10 mouse cellular contexts compared by ENCODE assay signal in genomic region chr7:49191081-49191678, GRCm38 (mm10).
DNase-seq lines count a peak whose midpoint lies in the region; ATAC-seq lines count a peak whose summit lies in the region.
"Had no signal": no experiment of that assay in that cellular context is flagged by ENCODE, and none has a peak within 500 bp of the region (broad histone marks: within the 10 kb centered on the region; RNA-seq: fewer than 3 reads in every experiment).

No protein-coding gene starts in this region.

- no peaks in the 10 kb centered on the region for H3K27me3 ChIP-seq in hindbrain, embryonic 16.5 days (replicated peaks; ENCODE audit: control insufficient read depth, insufficient read depth, low read length)
- H3K27me3 ChIP-seq in midbrain, embryonic 16.5 days (ENCODE audit: control insufficient read depth, insufficient read depth, low read depth, low read length), result no peaks in the 10 kb centered on the region
- H3K27me3 ChIP-seq: liver, embryonic 15.5 days had no signal

- H3K27ac ChIP-seq in hindbrain, embryonic 16.5 days (ENCODE audit: low read depth, low read length), result peak overlapping the region; percentile 84
- H3K27ac ChIP-seq in midbrain, embryonic 16.5 days (ENCODE audit: low read length), result peak overlapping the region; percentile 85
- H3K27ac ChIP-seq: liver, embryonic 15.5 days had no signal

- ATAC-seq in hindbrain, embryonic 16.5 days, result peak; percentile 83
- peak; percentile 81 for ATAC-seq in midbrain, embryonic 16.5 days
- ATAC-seq in erythroid progenitor cell, adult 5-6 weeks (replicated peaks; ENCODE audit: low FRiP score, poor library complexity, severe bottlenecking), result no peak

- WGBS in hindbrain, embryonic 16.5 days, result 20% methylated on average over 7 of the region's 7 CpGs
- WGBS in midbrain, embryonic 16.5 days, result 16% methylated on average over 7 of the region's 7 CpGs

- peak overlapping the region; percentile 47; the same call in 1 of the 2 replicates for H3K9ac ChIP-seq in hindbrain, embryonic 16.5 days (ENCODE audit: low read depth, low read length)
- peak overlapping the region; percentile 39; the same call in 1 of the 2 replicates for H3K9ac ChIP-seq in midbrain, embryonic 16.5 days (ENCODE audit: low read depth, low read length)
- H3K9ac ChIP-seq: liver, embryonic 15.5 days had no signal

- H3K36me3 ChIP-seq in hindbrain, embryonic 16.5 days (ENCODE audit: control insufficient read depth, insufficient read depth, low read length), result no peaks in the 10 kb centered on the region
- no peaks in the 10 kb centered on the region for H3K36me3 ChIP-seq in midbrain, embryonic 16.5 days (ENCODE audit: control insufficient read depth, insufficient read depth, low read length)
- H3K36me3 ChIP-seq: liver, embryonic 15.5 days had no signal

- peak; percentile 49 for DNase-seq in cerebellum, adult 11-12 months
- no peak for DNase-seq in cerebellum, postnatal 4 days (ENCODE audit: low spot score in 2 of 2)
- DNase-seq in brain, embryonic 18.5 days (ENCODE audit: low read depth, low spot score), result peak; percentile 37
- DNase-seq in adrenal gland, postnatal 36 days, result no peak
- DNase-seq in spleen, adult 12 weeks (ENCODE audit: low spot score), result no peak
- DNase-seq: heart, postnatal 4 days had no signal

- H3K9me3 ChIP-seq in hindbrain, embryonic 16.5 days (ENCODE audit: control insufficient read depth, low read length), result no peaks in the 10 kb centered on the region
- H3K9me3 ChIP-seq in midbrain, embryonic 16.5 days (replicated peaks; ENCODE audit: control insufficient read depth, low read length, poor library complexity, severe bottlenecking), result no peaks in the 10 kb centered on the region
- H3K9me3 ChIP-seq: liver, embryonic 15.5 days had no signal

- H3K4me2 ChIP-seq in hindbrain, embryonic 16.5 days (ENCODE audit: low read length), result peak overlapping the region; percentile 29; the same call in 1 of the 2 replicates
- H3K4me2 ChIP-seq in midbrain, embryonic 16.5 days (ENCODE audit: low read length), result peak overlapping the region; percentile 37
- H3K4me2 ChIP-seq: liver, embryonic 15.5 days had no signal

- peaks cover 44% of the 10 kb centered on the region for H3K4me1 ChIP-seq in hindbrain, embryonic 16.5 days (ENCODE audit: control insufficient read depth, insufficient read depth, low read depth, low read length)
- H3K4me1 ChIP-seq in midbrain, embryonic 16.5 days (ENCODE audit: control insufficient read depth, insufficient read depth, low read length), result peaks cover 29% of the 10 kb centered on the region
- H3K4me1 ChIP-seq: liver, embryonic 15.5 days had no signal

- H3K4me3 ChIP-seq in hindbrain, embryonic 16.5 days (ENCODE audit: low read length), result no peak overlapping the region
- H3K4me3 ChIP-seq in midbrain, embryonic 16.5 days (ENCODE audit: low read depth, low read length), result no peak overlapping the region
- H3K4me3 ChIP-seq: liver, embryonic 15.5 days had no signal

Comparison
In these comparisons a context has a peak if more than half of its experiments do, and no peak if none do; other contexts are left out.
1. DNase-seq: peak in cerebellum, adult 11-12 months (single experiment) and brain, embryonic 18.5 days (single experiment); none in cerebellum, postnatal 4 days (0 of 2), adrenal gland, postnatal 36 days (0 of 2) and spleen, adult 12 weeks (single experiment).